Mouse (Mus musculus): ENCODE results near the gene Kif1bp.
"Not testable (repeated sequence)": the region's sequence is repeated elsewhere in the genome, so short reads cannot be mapped to it uniquely, and the experiment has no call there.

Kif1bp gene

DNA sequence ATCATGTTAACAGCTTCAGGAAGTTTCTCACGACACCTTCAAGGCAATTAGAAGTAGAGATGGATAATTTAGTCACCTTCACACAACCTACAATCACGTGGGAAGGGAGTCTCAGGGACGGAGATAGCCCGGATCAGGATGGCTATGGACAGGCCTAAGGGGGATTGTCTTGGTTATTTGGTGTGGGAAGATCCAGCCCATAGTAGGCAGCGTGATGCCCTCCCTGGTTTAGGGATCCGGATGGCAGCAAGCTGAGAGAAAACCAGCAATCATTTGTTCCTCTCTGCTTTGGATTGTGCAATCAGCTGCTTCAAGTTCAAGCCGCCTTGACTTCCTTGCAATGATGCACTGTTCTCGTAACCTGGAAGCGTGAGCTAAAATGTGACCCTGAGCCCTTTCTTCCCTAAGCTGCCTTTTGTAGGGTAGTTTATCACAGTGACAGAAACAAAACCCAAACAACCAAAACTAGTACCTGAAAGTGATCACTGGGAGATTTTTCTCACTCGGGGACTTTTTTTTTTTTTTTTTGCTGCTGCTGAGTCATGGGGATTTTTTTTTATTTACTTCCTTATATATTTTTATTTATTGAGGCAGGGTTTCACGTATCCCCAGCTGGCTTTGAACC lies 69.1 kb downstream of the Kif1bp start:
- DNase-seq (ENCODE audit: low spot score in 2 of 2), result no peak

DNA sequence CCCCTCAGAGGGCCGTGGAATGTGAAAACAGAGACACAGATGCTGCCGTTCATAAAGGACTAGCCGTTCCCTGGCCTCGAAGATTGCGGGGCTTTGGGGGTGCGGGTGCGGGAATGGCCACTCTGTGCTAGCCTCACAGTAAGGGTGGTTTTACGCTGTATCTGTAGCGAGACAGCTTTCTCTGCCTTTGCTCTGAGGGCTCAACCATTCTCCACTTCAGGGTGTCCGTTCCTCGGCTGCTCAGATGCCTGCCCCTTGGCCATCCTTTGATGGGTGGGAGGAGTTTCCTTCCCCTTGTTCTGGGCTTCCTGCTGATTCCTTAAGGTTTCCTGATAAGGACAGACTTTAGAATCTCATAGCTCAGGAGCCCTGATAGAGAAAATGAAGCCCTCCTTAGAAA lies 69.8 kb downstream of the Kif1bp start:
- no peak for DNase-seq (ENCODE audit: low spot score in 2 of 2)

DNA sequence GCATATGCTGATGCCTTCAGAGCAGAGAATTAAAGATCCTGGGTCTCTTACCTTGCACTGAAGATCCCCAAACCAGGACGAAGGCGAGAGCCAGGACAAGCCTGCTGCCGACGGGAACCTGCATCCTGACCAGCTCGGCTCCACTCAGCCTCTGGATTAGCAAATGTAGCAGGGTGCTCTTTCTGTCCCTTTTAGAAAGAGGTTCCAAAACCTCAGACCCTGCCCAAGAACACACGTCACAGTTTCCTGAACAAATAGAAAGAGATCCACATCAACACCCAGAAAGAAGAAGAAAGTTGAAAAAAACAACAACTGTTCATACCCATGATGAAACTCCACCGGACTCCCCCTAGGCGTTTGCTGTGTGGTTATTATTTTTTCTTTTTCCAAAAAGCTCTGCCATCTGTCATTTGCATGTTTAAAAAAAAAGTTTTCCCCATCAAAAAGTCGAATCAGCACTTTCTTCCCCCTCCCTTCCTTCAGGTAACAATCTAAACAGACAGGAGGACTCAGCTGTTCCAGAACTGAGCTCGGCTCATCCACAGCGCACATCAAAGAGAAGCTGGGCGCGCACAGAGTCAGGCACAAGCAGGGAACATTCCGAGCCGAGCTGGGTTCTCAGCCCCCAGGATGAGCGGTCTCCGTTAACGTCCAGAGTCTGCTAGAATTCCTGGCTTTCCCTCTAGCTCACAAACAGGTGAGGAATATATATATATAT lies 70.5 kb downstream of the Kif1bp start:
- no peak for DNase-seq (ENCODE audit: low spot score in 2 of 2)

- DNase-seq (ENCODE audit: low spot score in 2 of 2), result no peak
Measured at GRCm38 (mm10) chr10:62507071-62507470, 71.2 kb downstream of the Kif1bp start.

GRCm38 (mm10) chr10:62506019-62506556 lies 72.2 kb downstream of the Kif1bp start:
- DNase-seq (ENCODE audit: low spot score in 2 of 2), result no peak

DNA sequence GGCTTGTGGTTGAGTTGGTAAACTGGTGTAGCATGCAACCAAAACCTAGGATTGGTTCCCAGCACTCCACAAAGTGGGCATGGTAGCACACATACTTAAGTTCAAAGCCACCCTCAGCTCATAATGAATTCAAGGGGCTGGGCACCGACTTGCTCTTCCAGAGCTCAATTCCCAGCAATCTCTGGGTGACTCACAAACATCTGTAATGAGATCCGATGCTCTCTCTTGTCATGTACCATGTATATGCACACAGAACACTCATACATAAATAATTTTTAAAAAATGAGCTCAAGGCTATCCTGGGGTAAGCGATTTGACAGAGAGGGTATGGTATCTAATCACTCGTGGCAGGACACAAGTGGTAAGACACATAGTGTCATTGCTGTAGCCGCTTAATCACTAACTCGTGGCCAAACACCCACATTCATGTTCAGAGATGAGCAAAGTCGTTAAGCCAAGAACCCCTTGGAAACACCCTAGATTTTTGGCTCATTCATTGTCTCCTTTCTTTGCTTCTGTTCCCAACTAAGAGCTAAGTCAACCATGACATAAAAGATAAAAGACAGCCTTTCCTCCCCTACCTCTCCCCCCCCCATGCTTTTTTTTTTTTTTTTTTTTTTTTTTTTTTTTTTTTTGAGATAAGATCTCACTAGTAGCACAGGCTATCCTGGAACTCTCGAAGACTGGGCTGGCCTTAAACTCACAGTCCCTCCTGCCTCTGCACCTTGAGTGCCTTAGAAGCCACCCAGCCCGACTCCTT lies 72.9 kb downstream of the Kif1bp start:
- no peak for DNase-seq (ENCODE audit: low spot score in 2 of 2)

DNA sequence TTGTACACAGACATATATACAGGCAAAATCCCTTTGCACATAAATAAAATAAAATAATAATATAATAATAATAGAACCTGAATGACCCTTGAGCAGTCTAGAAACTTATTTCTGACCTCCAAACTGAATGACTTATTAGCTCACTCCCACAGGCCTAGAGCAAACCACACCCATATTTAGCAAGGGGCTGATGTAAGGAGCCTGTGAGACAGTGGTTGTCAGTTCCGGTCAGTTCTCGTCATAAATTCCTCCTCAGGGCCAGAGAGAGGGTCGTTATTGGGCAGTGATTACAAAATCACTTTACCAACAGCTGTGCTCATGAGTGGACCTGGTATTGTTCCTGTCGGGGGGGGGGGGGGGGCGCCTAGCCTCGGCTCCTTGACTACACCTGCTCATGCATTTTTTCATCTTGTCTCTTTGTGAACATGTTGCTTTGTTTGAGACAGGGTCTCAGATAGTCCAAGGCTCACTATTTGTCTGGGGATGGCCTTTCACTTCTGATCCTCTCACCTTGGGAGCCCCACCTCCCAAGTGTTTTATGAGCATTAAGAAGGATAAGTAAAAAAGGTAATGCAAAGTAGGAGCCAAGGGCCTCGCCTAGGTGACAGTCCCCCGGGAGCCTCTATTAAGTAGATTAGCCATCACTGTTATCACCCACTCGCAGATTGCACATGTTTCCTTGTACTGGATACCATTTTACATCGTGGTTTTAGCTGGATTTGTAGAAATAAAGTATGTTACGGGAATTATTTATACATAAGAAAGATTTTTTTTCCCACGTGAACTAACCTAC lies 74.2 kb downstream of the Kif1bp start:
- DNase-seq (ENCODE audit: low spot score in 2 of 2), result no peak

DNA sequence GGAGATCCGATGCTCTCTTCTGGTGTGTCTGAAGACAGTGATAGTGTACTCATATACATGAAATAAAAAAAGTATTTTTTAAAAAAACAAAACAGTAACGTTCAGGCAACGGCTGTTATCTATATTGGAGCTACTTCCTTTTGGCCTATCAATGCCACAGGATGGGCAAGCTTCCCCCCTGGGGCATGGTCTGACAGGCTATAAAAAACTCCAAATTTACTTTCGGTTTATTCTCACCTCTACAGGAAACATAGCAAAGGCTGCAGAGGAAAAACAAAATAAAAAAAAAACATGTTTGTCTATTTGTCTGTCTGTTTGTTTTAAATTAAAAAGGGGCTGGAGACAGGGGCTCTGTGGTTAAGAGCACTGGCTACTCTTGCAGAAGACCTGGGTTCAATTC lies 74.9 kb downstream of the Kif1bp start:
- DNase-seq (ENCODE audit: low spot score in 2 of 2), result no peak

GRCm38 (mm10) chr10:62501951-62502350 lies 76.3 kb downstream of the Kif1bp start:
- DNase-seq (ENCODE audit: low spot score in 2 of 2), result no peak

- DNase-seq (ENCODE audit: low spot score in 2 of 2), result no peak
Measured at GRCm38 (mm10) chr10:62500916-62501615, 77.2 kb downstream of the Kif1bp start.

- DNase-seq (ENCODE audit: low spot score in 2 of 2), result peak; percentile 70 to 73
Measured at GRCm38 (mm10) chr10:62500088-62500915, 78.0 kb downstream of the Kif1bp start.

- not testable (repeated sequence) for DNase-seq (ENCODE audit: low spot score in 2 of 2)
Measured at GRCm38 (mm10) chr10:62491681-62492080, 86.6 kb downstream of the Kif1bp start.

Data from right cerebral cortex, adult 2 months (tissue).